Mouse (Mus musculus): Measurements from ENCODE around the gene Grin2d. TPM values are rescaled to one million over a fixed set of nuclear protein-coding genes. Genes with fewer than 3 reads are reported as not detected.

Gene Grin2d
- polyA plus RNA-seq, 1 experiment from 2014 or later = 0.50 TPM

- under 1% methylated on average over 14 of the region's 14 CpGs for WGBS
- Histone ChIP-seq H3K9ac (peak overlapping the region; percentile 43; the same call in 1 of the 2 replicates), H3K4me2 (peak overlapping the region; percentile 77), H3K27me3 (peaks cover 29% of the 10 kb centered on the region), H3K9me3 (no peaks in the 10 kb centered on the region), H3K4me1 (peaks cover 45% of the 10 kb centered on the region), H3K4me3 (peak overlapping the region; percentile 53), H3K27ac (peak overlapping the region; percentile 20; the same call in 1 of the 2 replicates), H3K36me3 (no peaks in the 10 kb centered on the region)
- ATAC-seq (ENCODE audit: borderline replicate concordance, extremely low read depth, low FRiP score, low TSS enrichment) = peak; percentile 25; the same call in 1 of the 2 replicates
Measured at GRCm38 (mm10) chr7:45786136-45786578, 92.0 kb downstream of the Grin2d start.

DNA sequence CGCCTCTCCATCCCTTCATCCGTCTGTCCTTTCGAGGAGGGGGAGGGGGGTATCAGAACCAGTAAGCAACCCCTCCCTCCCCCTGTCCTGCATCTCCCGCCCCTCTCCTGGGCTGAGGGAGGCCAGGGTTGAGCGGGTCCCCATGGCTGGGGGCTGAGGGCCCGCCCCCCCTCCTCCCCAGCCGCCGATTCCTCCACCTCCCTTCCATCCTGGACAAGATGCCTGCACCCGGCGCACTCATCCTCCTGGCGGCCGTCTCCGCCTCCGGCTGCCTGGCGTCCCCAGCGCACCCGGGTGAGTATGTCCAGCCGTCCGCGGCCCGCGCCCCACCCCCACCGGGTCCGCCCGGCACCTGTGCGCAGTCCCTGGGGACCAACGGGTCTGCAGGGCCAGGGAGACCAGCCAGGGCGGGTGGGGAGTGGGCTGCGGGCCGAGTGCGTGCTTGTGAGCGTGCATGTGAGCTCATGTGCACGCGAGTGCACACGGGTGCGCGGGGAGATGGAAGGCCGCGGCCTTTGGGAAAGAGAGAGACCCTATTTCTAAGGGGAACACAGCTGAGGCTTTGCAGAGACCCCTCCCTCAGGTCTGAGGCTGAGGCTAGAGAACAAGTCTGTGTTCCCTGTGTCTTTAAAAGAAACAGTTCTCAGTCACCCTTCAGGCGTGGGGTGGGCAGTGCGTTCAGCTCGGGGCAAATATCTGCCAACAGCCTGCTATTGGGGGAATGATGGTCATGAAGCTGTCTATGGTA is 92.6 kb downstream of the Grin2d start:
- ATAC-seq (ENCODE audit: borderline replicate concordance, extremely low read depth, low FRiP score, low TSS enrichment) = no peak; the same call in 1 of the 2 replicates
- H3K27me3 ChIP-seq = peaks cover 29% of the 10 kb centered on the region
- peak overlapping the region; percentile 20; the same call in 1 of the 2 replicates for H3K27ac ChIP-seq
- WGBS = under 1% methylated on average over 38 of the region's 42 CpGs
- H3K4me3 ChIP-seq = peak overlapping the region; percentile 53
- peaks cover 42% of the 10 kb centered on the region for H3K4me1 ChIP-seq
- no peaks in the 10 kb centered on the region for H3K9me3 ChIP-seq
- peak overlapping the region; percentile 43 for H3K9ac ChIP-seq
- peak overlapping the region; percentile 77 for H3K4me2 ChIP-seq
- no peaks in the 10 kb centered on the region for H3K36me3 ChIP-seq

GRCm38 (mm10) chr7:45784524-45785372 is 93.4 kb downstream of the Grin2d start, which contains the start of gene Sult2b1:
Sult2b1 (minus strand) TSS chr7:45784669.
- no peaks in the 10 kb centered on the region for H3K9me3 ChIP-seq
- peak within 1 kb of the TSS; percentile 50; the same call in 1 of the 2 replicates for H3K27ac ChIP-seq
- peaks cover 29% of the 10 kb centered on the region for H3K27me3 ChIP-seq
- WGBS = 21% methylated on average over 20 of the region's 20 CpGs
- ATAC-seq (ENCODE audit: borderline replicate concordance, extremely low read depth, low FRiP score, low TSS enrichment) = no peak; the same call in 1 of the 2 replicates
- H3K4me1 ChIP-seq = peaks cover 40% of the 10 kb centered on the region
- no peaks in the 10 kb centered on the region for H3K36me3 ChIP-seq
- H3K4me3 ChIP-seq = peak within 1 kb of the TSS; percentile 62
- H3K9ac ChIP-seq = peak within 1 kb of the TSS; percentile 49
- H3K4me2 ChIP-seq = peak within 1 kb of the TSS; percentile 86

- peak; percentile 55 for ATAC-seq (ENCODE audit: borderline replicate concordance, extremely low read depth, low FRiP score, low TSS enrichment)
- Histone ChIP-seq H3K36me3 (no peaks in the 10 kb centered on the region), H3K4me1 (peaks cover 46% of the 10 kb centered on the region), H3K4me3 (peak within 1 kb of the TSS; percentile 62), H3K9me3 (no peaks in the 10 kb centered on the region), H3K27ac (peak within 1 kb of the TSS; percentile 50; the same call in 1 of the 2 replicates), H3K9ac (peak within 1 kb of the TSS; percentile 49), H3K4me2 (peak within 1 kb of the TSS; percentile 86), H3K27me3 (peaks cover 35% of the 10 kb centered on the region)
- WGBS = 1% methylated on average over 38 of the region's 38 CpGs
Measured at GRCm38 (mm10) chr7:45783511-45784091, 94.6 kb downstream of the Grin2d start, which contains the start of gene Lmtk3. Lmtk3 (plus strand) TSS chr7:45783738.

- H3K27me3 ChIP-seq = peaks cover 39% of the 10 kb centered on the region
- H3K36me3 ChIP-seq = no peaks in the 10 kb centered on the region
- WGBS = 48% methylated on average over 4 of the region's 4 CpGs
- H3K4me2 ChIP-seq = no peak overlapping the region
- no peak overlapping the region for H3K27ac ChIP-seq
- ATAC-seq (ENCODE audit: borderline replicate concordance, extremely low read depth, low FRiP score, low TSS enrichment) = no peak
- H3K9me3 ChIP-seq = no peaks in the 10 kb centered on the region
- H3K4me1 ChIP-seq = peaks cover 46% of the 10 kb centered on the region
- no peak overlapping the region for H3K9ac ChIP-seq
- no peak overlapping the region for H3K4me3 ChIP-seq
Measured at GRCm38 (mm10) chr7:45782271-45782670, 95.9 kb downstream of the Grin2d start.

Other genes with a start within 250 kb of the Grin2d start
- gene Mamstr, start 238.4 kb downstream of the Grin2d start, polyA plus RNA-seq (2015; fragmentation: Nextera tagmentation; extraction: Ambion mirVana) = 7.7 and 9.5 TPM in 2 replicates
- gene Fut2, start 212.0 kb downstream of the Grin2d start, polyA plus RNA-seq (2015; fragmentation: Nextera tagmentation; extraction: Ambion mirVana) = 0.57 and 0.69 TPM in 2 replicates
- 0.52 and 0.69 TPM in 2 replicates for gene Ntn5, start 194.4 kb downstream of the Grin2d start, polyA plus RNA-seq (2015; fragmentation: Nextera tagmentation; extraction: Ambion mirVana)
- gene Sec1, start 184.0 kb downstream of the Grin2d start, polyA plus RNA-seq (2015; fragmentation: Nextera tagmentation; extraction: Ambion mirVana) = 0.21 and 0.42 TPM in 2 replicates
- gene Car11, start 178.5 kb downstream of the Grin2d start, polyA plus RNA-seq (2015; fragmentation: Nextera tagmentation; extraction: Ambion mirVana) = 2.4 and 4.6 TPM in 2 replicates
- gene Dbp, start 173.3 kb downstream of the Grin2d start, polyA plus RNA-seq (2015; fragmentation: Nextera tagmentation; extraction: Ambion mirVana) = 2.7 and 3.1 TPM in 2 replicates
- 1,016 and 1,098 TPM in 2 replicates for gene Rpl18, start 162.9 kb downstream of the Grin2d start, polyA plus RNA-seq (2015; fragmentation: Nextera tagmentation; extraction: Ambion mirVana)
- 26.4 and 26.5 TPM in 2 replicates for gene Sphk2, start 160.4 kb downstream of the Grin2d start, polyA plus RNA-seq (2015; fragmentation: Nextera tagmentation; extraction: Ambion mirVana)
- gene Fam83e, start 157.2 kb downstream of the Grin2d start, polyA plus RNA-seq (2015; fragmentation: Nextera tagmentation; extraction: Ambion mirVana) = 1.4 and 1.5 TPM in 2 replicates
- gene Spaca4, start 152.6 kb downstream of the Grin2d start, polyA plus RNA-seq (2015; fragmentation: Nextera tagmentation; extraction: Ambion mirVana) = not detected in 2 replicates
- 1.1 and 1.4 TPM in 2 replicates for gene Lmtk3, start 94.6 kb downstream of the Grin2d start, polyA plus RNA-seq (2015; fragmentation: Nextera tagmentation; extraction: Ambion mirVana)
- gene Sult2b1, start 93.7 kb downstream of the Grin2d start, polyA plus RNA-seq (2015; fragmentation: Nextera tagmentation; extraction: Ambion mirVana) = 6.1 and 7.8 TPM in 2 replicates
- 115 and 122 TPM in 2 replicates for gene Cyth2, start 63.8 kb downstream of the Grin2d start, polyA plus RNA-seq (2015; fragmentation: Nextera tagmentation; extraction: Ambion mirVana)
- 0.79 and 0.84 TPM in 2 replicates for gene Kcnj14, start 53.6 kb downstream of the Grin2d start, polyA plus RNA-seq (2015; fragmentation: Nextera tagmentation; extraction: Ambion mirVana)
- gene Grwd1, start 47.4 kb downstream of the Grin2d start, polyA plus RNA-seq (2015; fragmentation: Nextera tagmentation; extraction: Ambion mirVana) = 67.8 and 73.6 TPM in 2 replicates
- 64.7 and 67.4 TPM in 2 replicates for gene Kdelr1, start 5.6 kb downstream of the Grin2d start, polyA plus RNA-seq (2015; fragmentation: Nextera tagmentation; extraction: Ambion mirVana)
- gene Syngr4, start 18.3 kb upstream of the Grin2d start, polyA plus RNA-seq (2015; fragmentation: Nextera tagmentation; extraction: Ambion mirVana) = 1.1 and 1.2 TPM in 2 replicates
- gene Tmem143, start 18.6 kb upstream of the Grin2d start, polyA plus RNA-seq (2015; fragmentation: Nextera tagmentation; extraction: Ambion mirVana) = 5.5 and 5.6 TPM in 2 replicates
- gene Emp3, start 43.0 kb upstream of the Grin2d start, polyA plus RNA-seq (2015; fragmentation: Nextera tagmentation; extraction: Ambion mirVana) = 170 and 177 TPM in 2 replicates
- 6.1 and 6.4 TPM in 2 replicates for gene Ccdc114, start 45.7 kb upstream of the Grin2d start, polyA plus RNA-seq (2015; fragmentation: Nextera tagmentation; extraction: Ambion mirVana)
- gene Abcc6, start 151.9 kb upstream of the Grin2d start, polyA plus RNA-seq (2015; fragmentation: Nextera tagmentation; extraction: Ambion mirVana) = 0.62 and 0.65 TPM in 2 replicates
- gene Nomo1, start 155.3 kb upstream of the Grin2d start, polyA plus RNA-seq (2015; fragmentation: Nextera tagmentation; extraction: Ambion mirVana) = 36.9 and 37.3 TPM in 2 replicates
- 0.30 and 0.52 TPM in 2 replicates for gene Kcnj11, start 222.4 kb upstream of the Grin2d start, polyA plus RNA-seq (2015; fragmentation: Nextera tagmentation; extraction: Ambion mirVana)

Measured in lung, embryonic 15.5 days (tissue).